Mouse (Mus musculus) CD4-positive, CD25-positive, alpha-beta regulatory T cell, adult 2 months (primary cell): ENCODE results near the gene D030056L22Rik.

ENCODE experiments used
- DNase-seq: peaks from one replicate; pipeline ENCODE4 v3.0.0-alpha.2; 2012; ENCODE audit warnings: low read depth, low spot score

Gene D030056L22Rik

DNA sequence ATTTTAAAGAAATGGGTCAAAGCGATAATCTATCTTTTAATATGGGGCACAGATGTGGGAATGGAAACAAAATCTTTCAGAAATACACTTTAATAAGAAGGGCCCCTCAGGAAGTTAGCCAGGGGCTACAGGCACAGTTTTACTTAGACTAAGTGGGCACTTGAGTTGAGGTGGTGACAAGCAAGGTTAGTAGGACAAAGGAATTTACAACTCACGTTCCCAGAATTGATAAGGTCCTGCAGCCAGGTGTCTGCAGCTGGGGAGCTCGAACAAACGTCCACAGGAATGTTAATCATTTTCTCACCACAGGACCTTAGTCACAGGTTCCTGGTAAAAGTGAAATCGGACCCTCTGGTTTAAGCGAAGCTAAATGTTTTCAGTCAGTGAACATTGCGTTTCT lies 18.1 kb downstream of the D030056L22Rik start:
- DNase-seq: no peak

DNA sequence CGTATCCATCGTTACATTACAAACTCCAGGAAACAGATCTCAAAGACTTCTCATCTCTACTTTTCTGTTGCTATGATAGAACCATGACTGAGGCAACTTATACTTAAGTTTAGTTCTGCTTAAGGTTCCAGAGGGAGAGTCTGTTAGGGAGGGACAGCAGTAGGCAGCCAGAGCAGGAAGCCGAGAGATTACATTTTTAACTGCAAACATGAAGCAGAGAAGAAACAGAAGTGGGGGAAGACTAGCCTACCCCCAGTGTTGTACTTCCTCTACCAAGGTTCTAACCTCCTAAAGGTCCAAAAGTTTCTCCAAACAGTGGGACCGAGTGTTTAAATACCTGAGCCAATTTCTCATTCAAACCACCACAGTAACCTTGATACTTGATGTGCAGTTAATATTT lies 22.9 kb downstream of the D030056L22Rik start:
- DNase-seq: no peak

DNA sequence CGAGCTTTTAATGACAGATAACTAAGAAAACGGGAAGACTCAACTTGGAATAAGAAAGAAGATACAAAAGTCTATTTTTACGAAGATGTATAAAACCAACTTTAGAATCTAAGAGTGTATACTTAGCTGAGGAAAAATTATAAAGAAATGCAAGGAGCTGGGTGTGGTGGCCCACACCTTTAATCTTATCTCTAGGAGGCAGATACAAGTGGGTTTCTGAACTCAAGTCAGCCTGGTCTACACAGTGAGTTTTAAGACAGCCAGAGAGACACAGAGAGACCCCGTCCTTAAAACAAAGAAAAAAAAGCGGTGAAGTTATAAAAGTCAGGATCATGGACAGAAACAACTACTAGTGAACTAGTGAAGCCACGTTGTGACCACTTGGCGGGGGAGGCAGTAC lies 26.2 kb downstream of the D030056L22Rik start:
- no peak for DNase-seq

DNA sequence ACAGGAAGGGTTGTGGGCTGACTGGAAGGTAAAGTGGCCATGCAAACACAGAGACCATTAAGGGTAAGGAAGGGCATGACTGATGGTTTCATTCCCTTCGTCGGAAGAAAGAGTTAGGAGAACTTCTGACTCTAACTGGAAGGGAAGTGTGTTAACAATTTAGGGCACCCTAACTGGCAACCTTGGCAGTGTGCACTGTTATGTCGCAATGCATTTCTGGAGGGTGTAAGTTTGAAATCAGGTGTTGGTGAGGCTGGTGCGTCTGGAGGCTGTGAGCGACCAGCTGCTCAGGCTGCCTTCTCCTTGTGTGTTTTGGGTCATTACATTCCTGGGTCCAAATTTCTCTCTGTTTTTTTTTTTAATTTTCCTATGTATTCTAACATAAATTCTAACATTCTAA lies 31.0 kb downstream of the D030056L22Rik start:
- DNase-seq: no peak

DNA sequence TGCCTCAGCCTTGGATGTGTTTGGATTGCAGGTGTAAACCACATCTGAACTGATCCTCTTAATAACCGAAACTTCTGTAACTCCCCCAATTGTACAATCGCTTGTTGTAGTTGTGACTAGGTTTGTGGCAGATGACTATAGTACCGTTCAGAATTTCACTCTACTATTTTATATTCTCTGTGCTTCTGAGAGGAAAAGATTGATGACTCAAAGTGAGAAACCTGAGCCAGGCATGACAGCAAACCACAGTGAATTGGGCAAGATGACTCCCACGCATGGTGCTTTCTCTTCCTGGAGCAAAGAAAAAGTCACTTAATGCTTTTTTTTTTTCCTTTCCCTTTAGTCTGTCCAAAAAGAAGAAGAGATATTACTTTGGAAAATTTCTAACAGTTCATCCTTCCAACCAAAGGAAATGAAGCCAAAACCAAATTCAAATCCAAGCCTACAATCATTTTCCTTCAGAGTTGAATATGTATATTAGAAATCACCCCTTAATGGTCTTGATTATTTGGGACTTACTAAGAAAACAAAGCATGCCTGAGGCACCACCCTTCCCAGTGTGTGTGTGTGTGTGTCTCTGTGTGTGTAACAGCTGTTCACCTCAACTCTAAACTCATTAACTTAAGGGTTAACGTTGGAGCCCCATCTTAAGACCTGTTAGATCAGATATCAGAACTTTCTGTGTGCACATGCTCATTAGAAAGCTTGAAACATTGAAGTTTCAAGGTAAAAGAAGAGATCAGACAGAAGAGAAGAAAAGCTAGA lies 33.8 kb downstream of the D030056L22Rik start:
- peak; percentile 66 for DNase-seq

DNA sequence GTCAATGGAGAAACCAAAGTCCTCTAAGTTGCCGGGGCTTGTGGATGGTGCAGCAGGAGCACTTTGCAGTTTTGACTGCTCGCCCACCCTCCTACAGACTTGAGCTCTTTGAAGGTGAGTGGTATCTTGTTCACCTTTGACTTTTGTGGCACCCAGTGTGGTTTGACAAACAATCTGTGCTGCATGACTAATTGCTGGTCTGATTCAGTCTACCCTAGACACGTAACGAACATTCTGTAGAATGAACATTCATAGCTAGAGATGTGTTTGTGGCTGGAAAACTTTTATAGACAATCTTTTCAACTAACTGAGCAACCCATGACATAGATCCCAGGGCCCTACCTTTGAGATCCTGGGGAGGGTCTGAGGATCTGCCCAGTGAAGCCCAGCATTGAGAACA lies 34.4 kb downstream of the D030056L22Rik start:
- peak; percentile 42 for DNase-seq

DNA sequence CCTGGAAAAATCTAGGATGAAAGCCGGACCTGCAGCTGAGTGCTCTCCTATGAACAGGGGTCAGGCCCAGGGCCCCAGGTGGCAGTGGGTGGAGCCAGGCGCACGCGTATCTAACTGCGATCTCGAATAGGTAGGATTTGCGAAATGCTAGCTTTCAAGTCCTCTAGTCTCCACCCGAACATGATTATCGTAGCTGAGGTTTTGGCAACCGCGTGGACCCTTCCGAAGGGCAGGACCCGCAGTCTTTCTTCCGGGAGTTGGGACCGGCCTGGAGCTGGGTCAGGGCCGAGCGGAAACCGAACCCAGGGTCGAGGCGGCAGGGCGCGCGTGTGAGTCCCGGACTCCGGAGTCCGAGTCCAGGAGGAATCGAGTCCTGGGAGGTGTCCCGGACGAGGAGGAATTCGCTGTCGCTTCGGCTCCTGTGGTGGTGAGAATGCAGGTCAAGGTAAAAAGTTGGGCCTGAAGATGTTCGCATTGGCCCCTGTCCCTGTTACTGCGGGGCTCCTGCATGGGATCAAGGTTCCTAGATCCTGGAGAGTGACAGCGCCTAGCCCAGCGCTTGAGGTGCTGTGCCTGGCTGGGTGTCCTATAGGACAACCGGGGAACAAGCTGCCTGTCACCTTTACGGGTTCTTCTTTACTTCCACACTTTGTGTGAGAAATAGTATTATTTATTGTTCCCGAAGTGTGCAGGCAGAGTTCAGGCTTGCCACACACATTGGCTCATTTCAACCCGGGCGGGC lies 36.8 kb downstream of the D030056L22Rik start, which contains the start of gene Trpm6:
Trpm6 (plus strand) TSS at position 386 of the 742 bp plus-strand sequence.
- DNase-seq: peak; percentile 17

DNA sequence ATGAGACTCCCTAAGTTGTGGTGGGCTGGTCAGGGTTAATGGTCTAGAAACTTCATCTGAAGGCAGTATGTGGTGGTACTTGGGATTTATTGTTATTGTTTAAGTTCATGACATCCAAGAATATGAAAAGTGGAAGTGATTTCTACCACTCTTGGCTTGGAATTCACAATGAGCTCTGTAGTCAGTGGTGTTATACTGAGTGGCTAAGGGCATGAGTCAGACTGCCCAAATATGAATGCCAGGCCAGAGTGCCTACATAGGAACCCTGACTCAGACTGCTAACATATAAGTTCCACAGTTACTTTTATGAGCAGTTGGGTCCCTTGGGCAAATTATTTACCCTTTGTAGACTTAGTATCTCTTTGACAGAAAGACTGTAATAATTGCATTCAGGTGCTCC lies 44.2 kb downstream of the D030056L22Rik start:
- no peak for DNase-seq

DNA sequence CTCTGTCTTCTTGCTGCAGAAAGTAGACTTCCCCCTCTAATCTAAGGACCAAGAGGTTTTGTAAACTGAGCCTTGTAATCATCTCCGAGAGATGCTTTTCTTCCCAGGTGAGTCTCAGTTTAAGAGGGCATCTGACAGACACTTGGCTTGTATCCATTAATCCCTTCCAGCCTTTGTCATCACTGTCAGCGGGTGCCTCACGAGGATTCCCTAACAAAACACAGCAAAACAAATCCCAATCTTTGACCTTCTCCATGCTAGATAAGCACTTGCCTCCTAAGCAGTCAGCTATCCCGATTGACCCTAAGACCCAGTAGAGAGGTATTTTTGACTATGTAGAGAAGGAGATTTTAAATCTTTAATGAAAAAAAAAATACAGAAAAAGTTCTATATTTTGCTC lies 44.7 kb downstream of the D030056L22Rik start:
- no peak for DNase-seq

DNA sequence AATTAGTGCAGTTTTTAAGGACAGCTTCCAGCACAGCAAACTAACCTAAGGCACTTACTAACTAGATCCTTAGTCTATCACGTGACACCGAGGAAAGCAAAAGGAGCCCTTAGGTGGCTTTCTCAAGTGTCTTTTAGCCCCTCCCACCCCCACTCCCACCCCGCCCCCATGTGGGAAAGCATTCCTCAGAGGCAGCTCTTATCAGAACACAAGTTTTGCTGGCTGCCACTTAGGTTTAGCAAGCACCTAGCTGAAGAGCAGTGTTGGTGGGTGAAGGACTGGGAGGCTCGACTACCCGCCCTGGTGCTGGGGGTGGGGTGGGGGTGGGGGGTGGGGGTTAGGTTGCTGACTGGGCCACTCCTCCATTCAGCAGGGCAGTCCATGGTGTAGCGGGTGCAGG lies 45.3 kb downstream of the D030056L22Rik start:
- DNase-seq: no peak

DNA sequence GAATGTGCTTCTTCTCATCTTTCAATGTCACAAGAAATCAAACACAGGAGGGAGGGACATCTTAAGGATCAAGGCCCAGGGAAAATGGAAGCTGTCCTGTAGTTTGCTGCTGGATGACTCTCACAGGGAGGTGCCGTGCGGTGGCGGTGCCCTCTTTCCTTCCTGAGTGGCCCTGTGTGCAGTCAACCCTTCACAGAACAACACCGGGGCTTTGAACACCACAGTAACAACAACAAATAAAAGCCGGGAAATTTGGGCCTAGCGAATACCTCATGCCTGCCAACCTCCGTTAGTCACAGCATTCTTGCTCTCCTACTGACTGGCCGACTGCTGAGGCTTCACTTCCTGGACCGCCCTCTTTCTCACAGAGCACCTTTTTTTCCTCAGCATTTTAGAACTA lies 45.9 kb downstream of the D030056L22Rik start:
- DNase-seq: no peak

DNA sequence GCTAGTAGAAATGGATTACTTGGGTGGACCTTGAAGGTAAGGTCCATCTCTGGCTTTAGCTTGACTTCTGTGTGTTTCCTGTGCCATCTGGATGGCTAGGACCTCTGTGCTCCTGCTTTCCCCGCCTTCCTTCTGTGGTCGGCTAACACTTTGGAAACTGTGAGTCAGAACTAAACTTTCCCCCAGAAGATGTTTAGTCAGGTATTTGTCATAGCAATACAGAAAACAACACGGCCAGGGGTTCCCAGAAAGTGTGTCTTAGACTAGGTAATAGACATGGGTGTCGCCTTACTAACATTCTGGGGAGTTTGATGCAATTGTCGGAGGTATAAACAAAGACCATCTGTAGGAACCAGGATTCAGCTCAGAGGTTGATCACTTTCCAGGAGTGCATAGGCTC lies 53.4 kb downstream of the D030056L22Rik start:
- DNase-seq: peak; percentile 2
